Mouse (Mus musculus) adrenal gland, adult 18-20 months (tissue): Measurements from ENCODE around the gene Gfm2. TPM values are rescaled to one million over a fixed set of nuclear protein-coding genes. Genes with fewer than 3 reads are reported as not detected.
A peak's percentile ranks its signal among the peaks of the same experiment; 100 is the strongest.

Source experiments
- DNase-seq, 2 experiments: peaks; one replicate each; pipeline ENCODE4 v3.0.0; 2021 to 2022; ENCODE audit warnings: low spot score in 2 of 2
- total RNA-seq, 2 experiments: library from RNA; stranded (reverse); gene quantifications; 1 replicate in 1 of 2; 2 replicates in 1 of 2; pipeline ENCODE4 v1.2.3; 2021

Gene Gfm2
- total RNA-seq, 2 experiments from 2014 or later, result 43.6 to 49.7 TPM

- DNase-seq, result no peak
Measured at GRCm38 (mm10) chr13:97186346-97186745, 48.6 kb downstream of the Gfm2 start.

GRCm38 (mm10) chr13:97187693-97188092 lies 50.0 kb downstream of the Gfm2 start:
- no peak for DNase-seq

GRCm38 (mm10) chr13:97192649-97193048 lies 54.9 kb downstream of the Gfm2 start:
- no peak for DNase-seq

- DNase-seq, result peak in 1 of 2 experiments; percentile 37
Measured at GRCm38 (mm10) chr13:97193420-97193819, 55.7 kb downstream of the Gfm2 start.

GRCm38 (mm10) chr13:97196186-97196924 lies 58.6 kb downstream of the Gfm2 start:
- DNase-seq, result no peak

GRCm38 (mm10) chr13:97196925-97197218 lies 59.1 kb downstream of the Gfm2 start:
- no peak for DNase-seq

GRCm38 (mm10) chr13:97197932-97198562 lies 60.3 kb downstream of the Gfm2 start, which contains the start of gene Hexb:
Gene Hexb (minus strand): TSS chr13:97198357.
- peak; percentile 88 to 90 for DNase-seq

- no peak for DNase-seq
Measured at GRCm38 (mm10) chr13:97199123-97199522, 61.4 kb downstream of the Gfm2 start.

GRCm38 (mm10) chr13:97201076-97201475 lies 63.3 kb downstream of the Gfm2 start:
- no peak for DNase-seq

- DNase-seq, result no peak
Measured at GRCm38 (mm10) chr13:97201896-97202295, 64.2 kb downstream of the Gfm2 start.

- peak; percentile 77 to 85 for DNase-seq
Measured at GRCm38 (mm10) chr13:97205052-97205701, 67.4 kb downstream of the Gfm2 start.

GRCm38 (mm10) chr13:97206046-97206445 lies 68.3 kb downstream of the Gfm2 start:
- DNase-seq, result no peak

GRCm38 (mm10) chr13:97207472-97208111 lies 69.9 kb downstream of the Gfm2 start:
- no peak for DNase-seq

- DNase-seq, result no peak
Measured at GRCm38 (mm10) chr13:97208112-97208478, 70.4 kb downstream of the Gfm2 start.

- no peak for DNase-seq
Measured at GRCm38 (mm10) chr13:97208500-97209010, 70.8 kb downstream of the Gfm2 start.

GRCm38 (mm10) chr13:97214583-97215268 lies 77.0 kb downstream of the Gfm2 start:
- no peak for DNase-seq

- DNase-seq, result no peak
Measured at GRCm38 (mm10) chr13:97215563-97215962, 77.8 kb downstream of the Gfm2 start.

- DNase-seq, result no peak
Measured at GRCm38 (mm10) chr13:97216196-97216595, 78.5 kb downstream of the Gfm2 start.

GRCm38 (mm10) chr13:97220022-97220421 lies 82.3 kb downstream of the Gfm2 start:
- no peak for DNase-seq

- DNase-seq, result no peak
Measured at GRCm38 (mm10) chr13:97223856-97224255, 86.1 kb downstream of the Gfm2 start.
